Mouse (Mus musculus) heart, postnatal 36 days (tissue): ENCODE data around the gene Atf3. TPM values are rescaled to one million over a fixed set of nuclear protein-coding genes. Genes with fewer than 3 reads are reported as not detected.

Experiments used
- DNase-seq, 2 experiments: peaks; one replicate each; pipeline ENCODE4 v3.0.0; 2021 to 2022
- intact Hi-C: fragments of 180-260 bp; cut with DNase I; formaldehyde crosslinking; loops from one replicate; pipeline ENCODE4 v1.15.1; 2025
- total RNA-seq, 2 experiments: library from RNA; stranded (reverse); gene quantifications; 2 replicates each; pipeline ENCODE4 v1.2.3; 2021

Atf3 gene
- total RNA-seq, 2 experiments from 2014 or later, result 5.0 to 17.9 TPM

DNA sequence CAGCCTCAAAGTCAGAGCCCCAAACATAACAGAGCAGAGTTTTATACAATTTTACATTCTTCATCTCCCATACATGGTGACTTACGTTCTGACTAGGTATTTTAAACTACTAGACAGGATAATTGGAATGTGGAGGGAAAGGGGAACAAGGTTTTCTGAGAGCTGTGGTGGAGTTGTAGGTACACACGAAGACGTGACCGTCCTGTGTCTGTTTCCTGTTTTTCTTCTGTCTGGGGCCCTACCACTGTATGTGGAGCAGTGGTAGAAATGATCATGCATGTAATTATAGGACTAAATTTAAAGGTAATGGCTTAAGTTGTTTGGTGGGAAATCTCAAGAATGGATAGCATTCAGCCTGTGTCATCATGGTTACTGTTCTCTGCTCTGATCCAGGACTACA, 17.0 kb upstream of the Atf3 start:
- intact Hi-C loops, result no loop called here
- DNase-seq, result no peak

DNA sequence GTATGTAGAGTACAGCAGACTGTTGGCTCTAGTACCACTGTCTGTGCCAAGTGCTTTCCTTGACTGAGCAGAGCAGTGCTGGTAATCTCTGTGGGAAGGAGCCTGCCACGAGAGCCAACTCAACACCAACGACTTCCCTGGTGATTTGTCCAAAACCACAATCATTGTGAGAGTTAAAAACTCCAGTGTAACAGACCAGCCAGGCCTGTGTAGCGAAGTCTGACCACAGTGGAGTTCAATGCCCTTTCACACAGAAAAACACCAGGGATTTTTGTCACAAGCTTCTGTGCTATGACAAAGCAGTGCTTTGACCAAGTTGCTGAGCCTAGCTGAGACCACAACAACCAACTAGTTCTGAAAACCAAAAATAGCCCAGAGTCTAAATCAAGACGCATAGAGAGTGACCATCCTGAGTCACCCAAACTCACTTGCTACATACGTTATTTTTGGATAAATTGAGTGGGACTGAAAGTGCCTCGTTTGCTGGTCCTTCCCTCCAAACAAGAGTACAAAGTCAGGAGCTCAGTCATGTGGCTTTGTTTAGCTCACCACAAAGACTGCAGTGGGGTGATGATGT, 12.6 kb upstream of the Atf3 start:
- DNase-seq, result no peak
- intact Hi-C loops, result no loop called here

DNA sequence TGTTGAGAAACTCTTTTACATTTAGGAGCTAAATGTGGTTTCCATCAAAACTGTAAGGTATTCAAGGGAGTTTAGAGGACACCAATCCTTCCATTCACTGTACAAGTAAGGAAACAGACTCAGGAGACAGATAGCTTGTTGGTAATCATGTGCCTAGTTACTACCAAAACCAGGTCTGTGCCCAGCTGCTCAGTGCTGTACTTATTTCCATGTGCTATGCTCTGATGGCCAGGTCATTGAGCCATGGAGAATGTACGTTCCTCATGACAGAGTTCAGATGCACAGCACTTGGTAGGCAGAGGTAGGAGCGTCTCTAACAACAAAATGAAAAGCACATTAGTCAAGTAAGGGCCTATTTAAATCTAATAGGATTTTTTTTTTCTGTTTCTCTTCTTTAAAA, 8.7 kb upstream of the Atf3 start:
- intact Hi-C loops, result no loop called here
- no peak for DNase-seq

DNA sequence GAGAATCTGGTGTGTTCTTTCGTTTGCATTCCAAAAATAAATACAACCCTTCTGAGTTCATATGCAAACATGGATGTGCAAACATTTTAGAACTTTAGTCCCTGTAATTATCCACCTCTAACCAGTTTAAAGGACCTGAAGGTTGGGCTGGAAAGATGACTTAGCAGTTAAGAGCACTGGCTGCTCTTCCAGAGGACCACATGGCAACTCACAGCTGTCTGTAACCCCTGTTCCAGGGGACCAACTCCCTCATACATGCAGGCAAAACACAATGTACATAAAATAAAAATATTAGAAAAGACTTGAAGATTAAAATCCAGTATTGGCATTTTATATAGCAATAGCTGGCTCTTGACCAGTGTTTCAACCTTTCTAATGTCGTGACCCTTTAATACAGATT, 7.9 kb upstream of the Atf3 start:
- intact Hi-C loops, result no loop called here
- no peak for DNase-seq

DNA sequence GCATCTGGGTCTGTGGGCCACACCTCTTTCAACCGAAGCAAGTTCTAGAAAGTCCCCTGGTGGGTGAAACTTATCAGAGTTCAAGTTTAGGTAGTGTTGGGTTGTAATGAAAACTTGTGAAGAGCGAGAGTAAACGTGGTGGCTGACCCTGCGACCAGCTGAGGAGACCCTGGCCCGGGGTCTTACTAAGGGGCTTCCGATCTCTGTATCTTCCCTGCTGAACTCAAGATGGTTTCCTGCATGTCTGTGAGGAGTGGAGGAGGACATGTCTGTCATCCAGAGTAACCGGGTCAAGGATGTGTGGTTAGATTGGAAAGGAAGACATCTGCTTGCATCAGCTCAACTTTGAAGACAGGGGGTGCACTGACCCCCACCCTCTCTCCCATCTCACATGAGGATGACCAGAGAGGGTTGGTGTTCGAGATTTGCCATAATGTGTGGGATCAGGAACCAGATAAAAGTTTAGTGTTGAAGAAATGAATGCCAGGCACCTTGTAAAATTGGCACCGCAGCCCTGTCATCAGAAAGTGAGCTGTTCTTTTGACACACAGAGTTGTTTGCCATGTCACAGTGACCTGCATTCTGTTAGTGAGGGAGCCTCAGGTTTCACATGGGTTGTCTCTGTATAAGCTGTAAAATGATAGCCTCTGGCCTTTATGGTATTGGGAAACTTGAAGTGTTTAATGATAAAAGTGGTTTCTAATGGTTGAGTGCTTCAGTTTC, 7.3 kb upstream of the Atf3 start:
- intact Hi-C loops, result loop anchor here (1.0 kb wide), 1 partner anchor 42 kb away; no protein-coding TSS in a partner anchor
- peak in 1 of 2 experiments; percentile 25 for DNase-seq

DNA sequence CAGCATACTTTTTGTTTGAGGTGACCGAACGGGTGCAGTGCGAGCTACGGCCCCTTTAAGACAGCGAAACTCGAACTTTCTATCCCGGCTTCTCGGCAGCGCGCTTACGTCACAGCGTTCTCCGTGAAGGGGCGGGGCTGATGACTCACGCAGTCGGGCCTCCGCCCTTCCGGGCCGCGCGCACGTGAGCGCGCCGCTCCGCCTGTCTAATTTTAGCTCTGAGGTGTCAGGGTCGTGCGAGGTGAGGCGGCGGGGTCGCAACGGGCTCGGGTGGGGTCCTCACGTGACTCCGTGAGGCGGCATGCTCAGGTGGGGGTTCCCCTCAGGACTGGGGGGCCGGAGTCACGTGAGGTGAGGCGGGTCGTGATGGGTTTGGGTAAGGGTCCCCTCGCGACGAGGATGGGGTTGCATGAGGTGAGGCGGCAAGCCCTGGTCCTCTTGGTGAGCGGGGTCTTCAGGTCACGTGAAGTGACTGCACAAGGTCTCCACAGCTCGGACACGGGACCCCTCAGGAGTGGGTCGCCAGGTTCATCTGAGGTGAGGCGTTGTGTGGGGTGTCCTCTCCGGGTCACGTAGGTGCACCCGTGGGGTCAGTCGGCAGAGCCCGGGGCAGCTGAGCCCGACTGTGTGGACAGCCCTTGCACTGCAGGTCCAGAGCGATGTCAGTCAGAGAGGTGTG, 6.6 kb upstream of the Atf3 start:
- DNase-seq, result peak; percentile 94 to 96
- intact Hi-C loops, result loop anchor here (1.0 kb wide), 1 partner anchor 41 kb away; no protein-coding TSS in a partner anchor

DNA sequence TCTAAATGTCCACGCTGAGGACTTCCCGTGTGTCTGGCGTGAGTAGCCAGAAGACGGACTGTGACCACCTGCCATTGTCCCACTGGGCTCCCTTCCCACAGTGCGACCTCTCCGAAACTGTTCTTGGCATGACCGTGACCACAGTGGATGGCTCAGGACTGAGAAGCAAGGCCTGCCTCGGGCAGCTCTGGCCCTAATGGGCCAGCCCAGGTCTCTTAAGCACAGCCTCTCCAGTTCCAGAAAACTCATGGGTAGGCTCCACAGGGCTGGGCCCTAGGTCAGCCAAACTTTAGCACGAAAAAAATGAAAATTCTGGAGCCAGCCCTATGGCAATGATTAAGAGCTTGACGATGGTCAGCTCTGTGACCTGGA, 6.1 kb upstream of the Atf3 start:
- intact Hi-C loops, result loop anchor here (1.0 kb wide), 1 partner anchor 41 kb away; no protein-coding TSS in a partner anchor
- no peak for DNase-seq

DNA sequence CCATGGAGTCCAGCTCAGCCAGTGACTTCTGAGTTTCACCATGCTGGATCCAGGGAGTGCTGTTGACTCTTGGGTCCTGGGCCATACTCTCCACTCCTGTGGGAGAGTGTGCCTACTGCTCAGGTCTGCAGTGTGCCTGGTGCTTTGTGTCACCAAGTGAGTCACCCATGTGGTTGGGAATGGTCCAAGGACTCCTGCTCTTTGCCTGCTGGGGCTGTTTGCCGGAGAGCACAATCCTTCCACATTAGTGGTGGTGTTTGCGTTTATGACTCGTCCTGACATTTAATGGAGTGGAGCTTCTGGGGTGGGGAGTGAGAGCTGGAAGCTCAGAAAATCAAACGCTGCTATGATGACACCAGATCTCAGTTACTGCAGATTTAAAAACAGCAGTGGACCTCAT, 4.2 kb upstream of the Atf3 start:
- intact Hi-C loops, result no loop called here
- no peak for DNase-seq

DNA sequence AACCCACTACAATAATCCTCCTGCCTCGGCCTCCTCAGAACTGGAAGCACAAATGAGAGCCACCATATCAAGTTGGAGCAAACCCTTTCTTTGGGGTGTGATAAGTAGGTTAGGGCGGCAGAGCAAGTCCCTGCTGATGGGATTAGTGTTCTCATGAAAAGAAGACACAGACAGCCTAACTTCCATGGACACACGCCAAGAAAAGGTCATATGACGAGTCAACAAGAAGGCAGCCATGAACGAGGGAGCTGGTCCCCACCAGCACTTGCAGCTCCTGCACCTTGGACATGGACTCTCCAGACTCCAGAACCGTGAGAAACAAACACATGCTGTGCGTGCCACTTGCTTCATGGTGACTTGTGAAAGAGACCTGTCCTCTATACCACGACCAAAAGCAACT, 2.7 kb upstream of the Atf3 start:
- DNase-seq, result no peak
- intact Hi-C loops, result no loop called here

DNA sequence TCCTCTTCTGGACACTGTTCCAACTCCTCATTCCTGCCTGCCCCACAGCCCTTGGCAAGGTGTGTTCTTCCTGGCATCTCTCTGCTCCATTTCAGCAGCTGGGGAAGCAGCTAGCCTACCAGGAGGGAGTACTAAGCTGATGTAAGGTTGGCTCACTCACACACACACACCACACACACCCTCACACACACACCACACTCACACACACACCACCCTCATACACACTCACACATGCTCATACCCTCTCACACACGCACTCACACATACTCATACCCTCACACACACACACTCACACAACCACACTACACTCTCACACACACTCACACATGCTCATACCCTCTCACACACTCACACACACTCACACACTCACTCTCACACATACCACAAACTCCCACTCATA, 1.9 kb upstream of the Atf3 start:
- intact Hi-C loops, result no loop called here

DNA sequence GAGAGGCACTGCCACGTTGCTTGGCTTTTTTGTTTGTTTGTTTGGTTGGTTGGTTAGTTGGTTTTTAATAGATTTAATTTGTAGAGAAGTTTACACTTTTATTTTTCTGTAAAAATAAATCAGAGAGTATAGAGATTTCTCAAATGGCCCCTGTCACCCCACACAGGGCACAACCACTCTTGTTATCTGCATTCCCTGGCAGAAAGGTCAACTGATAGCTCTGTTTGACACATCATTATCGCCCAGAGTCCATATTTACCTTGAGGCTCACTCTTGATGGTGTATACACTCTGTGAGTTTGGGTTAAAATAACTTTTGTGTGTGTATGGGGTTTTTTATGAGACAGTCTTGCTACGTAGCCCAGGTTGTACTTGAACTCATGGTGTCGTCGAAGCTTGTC, 744 bp upstream of the Atf3 start:
- DNase-seq, result no peak
- intact Hi-C loops, result no loop called here

More for the DNA sequence above, 1.9 kb upstream of the Atf3 start:
- DNase-seq, result no peak

DNA sequence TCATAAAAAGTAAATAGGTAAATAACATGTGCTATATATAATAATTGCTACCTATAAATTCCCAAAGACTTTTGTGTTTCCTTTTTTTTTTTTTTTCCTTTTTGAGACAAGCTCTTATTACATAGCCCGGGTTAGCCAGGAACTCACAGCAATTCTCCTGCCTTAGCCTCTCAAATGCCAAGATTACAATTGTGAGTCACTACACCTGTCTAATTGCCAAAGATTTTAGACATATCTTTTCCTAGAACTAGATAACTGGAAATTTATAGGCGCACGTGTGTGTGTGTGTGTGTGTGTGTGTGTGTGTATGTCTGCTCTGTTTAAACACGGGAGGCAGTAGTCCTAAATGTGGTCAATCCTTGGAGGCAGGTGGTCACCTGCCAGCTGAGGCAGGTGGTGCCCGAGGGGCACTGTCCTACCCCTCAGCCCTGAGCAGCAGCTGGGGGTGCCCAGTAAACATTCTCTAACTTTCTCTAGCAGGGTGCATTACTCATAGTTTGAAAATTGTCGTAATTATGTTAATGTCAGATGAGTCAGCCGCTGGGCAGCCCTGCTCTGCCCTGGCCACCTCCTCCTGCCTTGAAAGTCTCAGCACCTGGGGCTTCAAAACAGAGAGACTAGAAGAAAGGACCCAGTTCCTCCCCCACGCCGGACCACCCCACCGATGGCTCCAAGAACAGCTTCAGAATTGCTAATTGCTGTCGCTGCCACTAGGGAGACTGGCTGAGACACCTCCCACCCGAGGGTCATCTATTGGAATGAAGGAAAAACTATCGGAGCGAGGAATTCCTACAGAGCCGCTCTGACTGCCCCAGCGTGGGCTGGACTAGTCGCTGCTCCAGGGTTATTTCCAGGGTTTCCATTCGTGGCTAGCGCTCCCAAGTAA, 1.8 kb downstream of the Atf3 start:
- no peak for DNase-seq
- intact Hi-C loops, result no loop called here

DNA sequence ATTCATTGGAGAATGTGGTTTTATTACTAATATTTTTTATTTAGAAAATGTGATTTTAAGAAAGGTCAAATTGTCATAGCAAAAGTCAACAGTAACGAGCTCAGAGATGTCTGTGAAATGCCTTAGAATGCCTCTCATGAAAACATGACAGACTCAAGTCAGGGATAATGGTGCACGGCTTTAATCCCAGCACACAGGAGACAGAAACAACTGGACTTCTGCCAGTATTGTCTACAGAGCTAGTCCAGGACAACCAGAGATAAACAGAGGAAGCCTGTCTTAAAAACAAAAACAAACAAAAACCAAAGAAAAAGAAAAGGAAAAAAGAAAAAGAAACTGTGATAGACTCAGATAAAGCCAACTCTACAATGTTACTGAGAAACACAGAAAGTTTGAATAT, 6.7 kb downstream of the Atf3 start:
- intact Hi-C loops, result no loop called here
- DNase-seq, result no peak

DNA sequence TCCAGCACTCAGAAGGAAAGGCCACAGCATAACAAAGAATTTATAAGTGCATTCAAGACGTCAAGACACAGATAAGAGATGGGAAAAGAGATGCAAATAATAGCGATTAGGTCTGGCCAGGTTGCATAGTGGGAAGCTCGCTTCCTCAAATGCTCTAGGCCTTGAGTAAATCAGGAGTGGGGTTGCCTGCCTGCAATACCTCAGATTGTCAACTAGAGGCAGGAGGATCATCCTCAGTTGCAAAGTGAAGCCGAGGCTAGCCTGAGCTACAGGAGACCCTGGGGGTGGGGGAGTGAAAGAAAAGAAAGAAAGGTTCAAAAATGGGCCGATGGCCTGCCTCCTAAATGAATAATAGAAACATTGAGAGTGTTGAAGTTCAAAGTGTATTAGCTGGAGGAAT, 12.0 kb downstream of the Atf3 start:
- DNase-seq, result no peak
- intact Hi-C loops, result no loop called here

DNA sequence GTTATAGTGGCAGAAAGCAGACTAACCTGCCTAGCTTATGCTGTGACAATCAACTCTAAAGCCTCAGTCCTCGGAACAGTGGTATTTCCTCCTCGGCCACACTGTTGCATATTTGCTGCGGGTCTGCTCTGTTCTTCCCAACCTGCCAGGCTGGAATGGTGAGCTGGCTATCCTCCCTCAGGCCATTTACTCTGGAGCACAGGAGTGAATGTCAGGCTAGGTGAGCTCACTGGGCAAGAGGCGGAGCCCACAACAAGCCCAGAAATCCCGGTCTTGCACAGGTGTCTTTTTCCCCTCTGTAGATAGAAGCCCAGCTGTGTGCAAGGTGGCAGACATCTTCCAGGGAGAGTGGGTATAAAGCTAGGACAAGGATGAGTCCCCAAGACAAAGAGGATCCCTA, 13.0 kb downstream of the Atf3 start:
- no peak for DNase-seq
- intact Hi-C loops, result no loop called here

DNA sequence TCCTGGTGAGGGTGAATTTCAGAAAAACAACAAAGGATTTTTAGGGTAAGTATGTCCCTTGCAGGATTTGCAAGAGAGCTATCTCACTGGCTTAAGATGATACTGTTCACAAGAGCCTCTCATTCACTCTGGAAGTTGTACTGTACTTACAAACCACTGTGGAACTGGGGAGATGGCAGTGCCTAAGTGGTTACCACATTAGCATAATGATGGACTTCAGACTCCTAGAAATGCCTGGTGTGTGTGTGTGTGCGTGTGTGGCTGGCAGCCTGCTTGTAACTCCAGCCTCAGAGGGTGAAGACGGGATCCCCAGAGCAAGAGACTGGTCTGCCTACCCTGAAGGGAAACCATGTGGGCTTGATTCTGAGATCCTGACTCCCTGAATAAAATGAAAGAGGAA, 14.3 kb downstream of the Atf3 start:
- DNase-seq, result no peak
- intact Hi-C loops, result no loop called here

DNA sequence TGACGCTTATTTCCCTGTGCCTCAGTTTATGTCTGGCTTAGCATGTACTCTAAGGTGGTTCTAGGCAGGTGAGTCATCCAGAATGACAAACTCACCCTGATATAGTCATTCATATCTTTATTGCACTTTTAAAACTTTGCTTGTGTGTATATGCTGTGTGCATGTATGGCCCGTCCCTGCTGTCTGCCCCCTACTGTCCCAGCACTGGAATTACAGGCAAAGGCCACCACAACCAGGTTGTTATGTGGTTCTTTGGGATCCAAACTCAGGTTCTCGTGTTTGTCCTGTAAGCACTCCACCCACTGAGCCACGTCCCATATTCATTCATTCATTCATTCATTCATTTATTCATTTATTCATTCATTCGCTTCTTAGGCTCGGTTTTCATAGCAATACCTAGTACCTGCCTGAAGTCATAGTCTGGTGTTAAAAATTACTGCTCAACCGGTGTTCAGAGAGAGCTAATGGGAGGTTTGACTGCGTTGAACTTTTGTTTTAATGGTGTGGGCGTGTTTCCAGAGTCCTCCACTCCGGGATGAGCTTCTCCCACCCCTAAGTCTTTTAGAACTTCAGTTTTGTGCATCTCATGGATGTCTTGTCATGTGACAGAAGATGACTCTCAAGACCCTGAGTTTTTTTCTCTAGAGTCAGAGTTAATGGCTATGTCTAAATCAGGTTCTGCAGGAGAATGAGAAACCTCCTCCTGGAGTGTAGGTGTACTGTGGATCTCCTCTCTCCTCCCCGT, 15.5 kb downstream of the Atf3 start:
- intact Hi-C loops, result no loop called here
- DNase-seq, result no peak

DNA sequence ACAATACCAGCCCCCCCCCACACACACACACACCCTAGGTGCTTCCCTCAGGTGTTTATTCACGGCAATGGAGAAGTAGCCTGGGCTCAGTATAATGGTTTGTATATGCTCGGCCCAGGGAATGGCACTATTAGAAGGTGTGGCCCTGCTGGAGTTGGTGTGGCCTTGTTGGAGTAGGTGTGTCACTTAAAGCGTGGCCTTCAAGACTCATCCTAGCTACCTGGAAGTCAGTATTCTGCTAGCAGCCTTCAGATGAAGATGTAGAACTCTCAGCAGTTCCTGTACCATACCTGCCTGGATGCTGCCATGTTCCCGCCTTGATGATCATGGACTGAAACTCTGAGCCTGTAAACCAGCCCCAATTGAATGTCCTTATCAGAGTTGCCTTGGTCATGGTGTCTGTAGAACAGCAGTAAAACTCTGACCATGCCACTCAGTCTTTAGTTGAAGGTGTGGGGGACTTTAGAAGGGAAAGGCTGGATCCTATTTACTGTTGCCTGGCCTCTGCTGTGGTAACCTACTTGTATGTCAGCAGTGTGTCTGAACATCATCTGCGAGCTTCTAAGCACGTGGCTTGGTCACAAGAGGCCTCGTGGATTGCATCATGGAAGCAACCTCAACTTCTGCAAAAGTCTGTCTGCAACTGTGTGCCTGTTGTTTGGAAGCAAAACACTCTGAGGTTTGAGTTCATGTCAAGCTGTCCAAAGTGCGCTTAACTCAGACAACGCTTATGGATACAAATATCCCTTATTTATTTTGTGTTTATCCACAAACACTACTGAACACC, 16.8 kb downstream of the Atf3 start:
- intact Hi-C loops, result no loop called here

DNA sequence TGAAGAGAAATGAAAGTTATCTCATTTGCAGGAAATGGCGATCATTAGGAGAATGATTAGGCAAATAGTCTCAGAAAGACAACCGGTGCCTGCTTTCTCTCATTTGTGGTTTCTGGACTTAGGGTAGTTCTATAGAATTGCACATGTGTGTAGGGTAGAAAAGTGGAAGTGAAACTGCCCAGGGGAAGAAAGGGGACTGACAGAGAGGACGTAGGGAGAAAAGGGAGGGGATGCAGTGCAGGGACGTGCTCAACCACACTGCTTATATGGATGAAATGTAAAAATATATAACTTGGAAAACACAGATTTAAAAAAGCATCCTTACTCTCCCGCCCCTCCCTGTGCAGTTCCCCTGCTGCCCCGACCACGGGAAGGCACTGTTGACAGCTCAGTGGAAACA, 19.9 kb downstream of the Atf3 start:
- DNase-seq, result no peak
- intact Hi-C loops, result no loop called here

More for the DNA sequence above, 16.8 kb downstream of the Atf3 start:
- DNase-seq, result peak in 1 of 2 experiments; percentile 50

DNA sequence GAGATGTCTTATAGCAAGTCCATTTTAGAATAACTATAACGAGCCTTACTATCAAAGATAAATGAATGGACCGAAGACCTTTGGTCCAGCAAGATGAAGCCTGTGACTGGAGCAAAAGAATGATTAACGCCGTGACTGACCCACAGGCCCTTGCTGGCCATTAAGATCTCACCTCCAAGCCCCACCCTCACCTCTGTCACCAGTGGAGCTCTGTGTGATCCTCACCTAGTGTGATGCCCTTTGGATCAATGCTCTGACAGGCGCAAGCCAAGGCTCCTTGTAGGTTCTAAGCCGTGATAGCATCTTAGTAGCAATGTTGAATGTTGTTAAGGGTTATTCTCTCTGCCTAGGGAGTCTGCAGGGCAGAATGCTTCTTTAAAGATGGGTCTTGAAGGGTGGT, 21.8 kb downstream of the Atf3 start:
- intact Hi-C loops, result no loop called here
- DNase-seq, result no peak
